Mouse (Mus musculus): Measurements from ENCODE around the gene Pard6a. TPM values are rescaled to one million over a fixed set of nuclear protein-coding genes. Genes with fewer than 3 reads are reported as not detected.
A peak's percentile ranks its signal among the peaks of the same experiment; 100 is the strongest.

The Pard6a gene
- total RNA-seq (2021) = 1 to 10 TPM; 7.8 to 9.1 TPM
- long read RNA-seq, experiment 1, transcript Pard6a-206 (3 exons, 678 nt) = major isoform, 6 of 22 reads
- long read RNA-seq, experiment 1, partial matches to known transcripts = 1 of 22 reads
- long read RNA-seq, experiment 1, other reads (novel, unspliced or antisense) = 9 of 22 reads
- long read RNA-seq, experiment 2, partial matches to known transcripts = 0 of 9 reads
- long read RNA-seq, experiment 2, other reads (novel, unspliced or antisense) = 3 of 9 reads

- intact Hi-C loops (cut with DNase I) = no loop called here
- peak; percentile 98 for DNase-seq
These were observed at the start of gene Pard6a, which contains the start of gene Acd for GRCm38 (mm10) chr8:105700966-105701824. TSS of gene Pard6a (plus strand) at chr8:105701148. TSS of gene Acd (minus strand) at chr8:105701102.

- no peak for DNase-seq
- intact Hi-C loops (cut with DNase I) = no loop called here
These were observed 43.3 kb upstream of the Pard6a start for GRCm38 (mm10) chr8:105657641-105658040.

DNA sequence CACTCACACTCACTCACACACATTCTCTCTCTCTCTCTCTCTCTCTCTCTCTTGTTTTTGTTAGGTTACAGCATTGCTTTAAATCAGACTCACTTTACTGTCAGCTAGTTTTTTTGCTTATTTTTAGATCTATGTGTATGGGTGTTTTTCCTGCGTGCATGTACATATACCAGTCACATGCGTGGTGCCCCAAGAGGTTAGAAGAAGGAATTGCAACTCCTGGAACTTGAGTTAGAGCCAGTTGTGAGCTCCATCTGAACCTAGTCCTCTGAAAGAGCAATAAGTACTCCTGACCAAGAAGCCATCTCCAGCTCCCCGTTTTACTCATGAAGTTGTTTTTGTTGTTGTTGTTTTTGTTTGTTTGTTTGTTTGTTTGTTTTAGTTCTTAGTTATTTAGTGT, 39.8 kb upstream of the Pard6a start:
- no peak for DNase-seq
- intact Hi-C loops (cut with DNase I) = no loop called here

DNA sequence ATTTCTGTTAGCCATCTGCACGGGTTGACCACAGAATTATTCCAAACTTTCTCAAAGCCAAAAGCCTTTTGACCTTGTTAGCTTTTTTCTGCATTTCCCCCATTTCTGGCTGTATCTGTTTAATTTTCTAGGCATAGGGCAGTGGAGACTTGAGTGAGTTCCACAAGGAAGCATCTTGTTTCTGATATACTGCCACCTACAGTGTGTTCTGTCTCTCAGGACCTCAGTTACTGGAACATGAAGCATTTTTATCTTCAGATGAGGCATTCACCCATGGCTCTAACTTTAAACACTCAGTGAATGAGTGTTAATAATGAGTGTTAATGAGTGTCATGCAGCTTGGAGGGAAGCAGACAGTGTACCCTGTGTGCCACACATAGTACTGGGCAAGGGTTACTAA, 23.1 kb upstream of the Pard6a start:
- intact Hi-C loops (cut with DNase I) = no loop called here
- no peak for DNase-seq

GRCm38 (mm10) chr8:105685325-105685724, 15.6 kb upstream of the Pard6a start:
- intact Hi-C loops (cut with DNase I) = loop anchor here (2.0 to 5.0 kb wide), 3 partner anchors 48 to 119 kb away; partner anchors contain the start of genes Agrp, Atp6v0d1 and Ctcf
- DNase-seq = no peak

DNA sequence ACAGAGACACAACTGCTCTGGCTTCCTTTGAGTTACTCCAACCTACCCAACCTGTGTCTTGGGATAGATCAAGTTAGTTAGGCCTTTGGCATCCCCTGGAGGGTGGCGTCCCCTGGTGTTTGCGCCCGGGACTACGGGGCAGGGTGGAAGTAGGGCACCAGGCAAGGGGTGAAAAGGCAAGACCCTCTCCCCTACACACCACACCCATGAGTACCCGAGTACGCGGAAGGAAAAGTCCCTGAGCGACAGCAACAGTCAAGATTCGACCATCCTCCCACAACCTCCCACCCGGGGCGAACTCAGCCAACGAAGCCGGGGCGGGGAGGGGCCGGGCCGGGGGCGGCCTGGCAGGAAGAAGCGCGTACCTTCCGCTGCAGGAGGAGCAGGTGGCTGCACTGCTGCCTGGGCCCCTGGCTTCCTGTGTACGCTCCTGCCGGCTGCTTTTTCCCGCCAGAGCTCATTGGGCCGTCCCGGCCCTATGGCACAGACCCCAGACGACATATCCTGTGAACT, 15.1 kb upstream of the Pard6a start, which contains the start of gene Carmil2:
Carmil2 (plus strand) TSS at position 479 of the 513 bp plus-strand sequence.
- intact Hi-C loops (cut with DNase I) = loop anchor here (2.0 to 5.0 kb wide), 3 partner anchors 49 to 119 kb away; partner anchors contain the start of genes Agrp, Atp6v0d1 and Ctcf
- DNase-seq = peak; percentile 66 to 81

DNA sequence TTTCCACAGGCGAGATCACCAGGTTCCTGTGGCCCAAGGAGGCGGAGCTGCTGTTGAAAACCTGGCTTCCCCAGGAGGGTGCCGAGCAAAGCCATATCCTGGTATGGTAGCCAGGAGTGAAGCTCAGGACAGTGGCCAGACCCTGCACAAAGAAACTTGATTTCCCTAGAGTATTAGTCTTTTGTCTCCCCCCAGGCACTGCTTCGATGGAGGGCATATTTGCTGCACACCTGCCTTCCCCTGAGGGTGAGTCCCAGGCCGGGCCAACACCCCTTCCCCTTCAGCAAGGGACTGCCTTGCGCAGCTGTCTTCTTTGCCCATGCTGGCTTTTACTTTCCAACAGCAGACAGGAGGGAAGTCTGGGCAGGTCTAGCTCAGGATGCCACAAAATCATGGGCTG, 14.4 kb upstream of the Pard6a start:
- intact Hi-C loops (cut with DNase I) = loop anchor here (5.0 kb wide), 1 partner anchor 49 kb away; the partner anchor contains the start of genes Agrp and Ctcf
- no peak for DNase-seq

DNA sequence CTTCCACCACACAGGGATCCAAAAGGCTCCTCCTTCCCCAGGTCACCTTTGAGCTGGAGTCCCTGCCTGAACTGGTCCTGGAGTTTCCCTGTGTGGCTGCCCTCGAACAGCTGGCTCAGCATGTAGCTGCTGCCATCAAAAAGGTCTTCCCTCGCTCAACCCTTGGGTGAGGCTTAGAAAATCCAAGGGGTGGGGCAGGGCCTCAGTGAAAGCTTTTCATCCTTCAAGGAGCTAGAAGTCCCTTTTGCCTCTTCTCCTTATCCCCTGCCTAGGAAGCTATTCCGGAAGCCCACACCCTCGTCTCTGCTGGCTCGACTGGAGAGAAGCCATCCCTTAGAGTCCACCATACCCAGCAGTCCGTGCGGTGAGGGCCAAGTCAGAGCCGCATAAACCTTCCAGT, 13.4 kb upstream of the Pard6a start:
- intact Hi-C loops (cut with DNase I) = loop anchor here (5.0 kb wide), 1 partner anchor 50 kb away; the partner anchor contains the start of genes Agrp and Ctcf
- DNase-seq = no peak

DNA sequence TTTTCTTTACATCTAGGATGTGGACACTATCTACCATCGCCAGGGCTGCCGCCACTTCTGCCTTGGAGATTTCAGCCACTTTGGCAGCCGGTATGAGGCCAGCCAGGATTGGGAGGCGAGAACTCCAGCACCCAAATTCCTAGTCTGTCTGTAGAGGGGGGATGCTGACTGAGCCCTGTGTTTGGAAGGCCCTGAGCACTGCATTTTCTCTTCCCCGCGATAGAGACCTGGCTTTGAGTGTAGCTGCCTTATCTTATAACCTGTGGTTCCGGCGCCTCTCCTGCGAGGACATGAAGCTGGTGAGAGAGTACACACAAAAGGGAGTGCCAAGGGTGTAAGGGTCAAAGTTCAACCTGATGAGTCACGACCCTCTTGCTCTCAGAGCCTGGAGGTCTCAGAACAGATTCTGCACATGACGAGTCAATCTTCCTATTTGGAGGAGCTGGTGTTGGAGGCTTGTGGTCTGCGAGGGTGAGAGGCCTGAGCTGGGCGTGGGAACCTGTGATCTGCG, 12.7 kb upstream of the Pard6a start:
- no peak for DNase-seq
- intact Hi-C loops (cut with DNase I) = loop anchor here (5.0 kb wide), 1 partner anchor 51 kb away; the partner anchor contains the start of genes Agrp and Ctcf

- intact Hi-C loops (cut with DNase I) = loop anchor here (5.0 kb wide), 1 partner anchor 52 kb away; the partner anchor contains the start of genes Agrp and Ctcf
- DNase-seq = no peak
These were observed 11.5 kb upstream of the Pard6a start for GRCm38 (mm10) chr8:105689256-105689982.

DNA sequence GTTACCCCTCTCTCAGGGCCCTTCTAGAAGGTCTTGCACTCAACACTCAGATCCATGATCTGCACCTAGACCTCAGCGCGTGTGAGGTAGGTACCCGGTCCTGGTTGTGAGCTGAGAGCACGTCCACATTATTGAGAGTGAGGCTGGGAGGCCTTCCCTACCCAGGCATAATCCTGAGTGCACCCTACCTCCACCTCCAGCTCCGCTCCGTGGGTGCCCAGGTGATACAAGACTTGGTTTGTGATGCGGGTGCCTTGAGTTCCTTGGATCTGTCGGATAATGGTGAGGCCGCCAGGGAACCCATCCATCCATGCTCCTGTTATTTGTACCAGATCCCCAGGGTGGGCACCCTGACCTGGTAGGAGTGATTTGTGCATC, 11.0 kb upstream of the Pard6a start:
- intact Hi-C loops (cut with DNase I) = loop anchor here (5.0 kb wide), 1 partner anchor 53 kb away; the partner anchor contains the start of genes Agrp and Ctcf
- no peak for DNase-seq

DNA sequence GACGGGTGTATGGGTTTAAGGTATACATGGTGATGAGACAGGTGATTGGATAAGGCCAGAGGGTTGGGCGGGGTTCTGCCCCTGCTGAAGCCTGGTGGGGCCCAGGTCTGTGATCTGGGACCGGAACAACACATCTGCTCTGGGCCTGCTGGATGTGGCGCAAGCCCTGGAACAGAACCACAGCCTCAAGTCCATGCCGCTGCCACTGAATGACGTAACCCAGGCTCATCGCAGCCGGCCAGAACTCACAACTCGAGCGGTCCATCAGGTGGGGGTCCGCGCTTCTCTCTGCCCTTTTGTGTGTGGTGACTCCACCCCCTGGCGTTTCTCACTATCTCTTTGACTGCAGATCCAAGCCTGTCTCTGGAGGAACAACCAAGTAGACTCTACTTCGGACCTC, 10.0 kb upstream of the Pard6a start:
- intact Hi-C loops (cut with DNase I) = no loop called here
- DNase-seq = no peak

DNA sequence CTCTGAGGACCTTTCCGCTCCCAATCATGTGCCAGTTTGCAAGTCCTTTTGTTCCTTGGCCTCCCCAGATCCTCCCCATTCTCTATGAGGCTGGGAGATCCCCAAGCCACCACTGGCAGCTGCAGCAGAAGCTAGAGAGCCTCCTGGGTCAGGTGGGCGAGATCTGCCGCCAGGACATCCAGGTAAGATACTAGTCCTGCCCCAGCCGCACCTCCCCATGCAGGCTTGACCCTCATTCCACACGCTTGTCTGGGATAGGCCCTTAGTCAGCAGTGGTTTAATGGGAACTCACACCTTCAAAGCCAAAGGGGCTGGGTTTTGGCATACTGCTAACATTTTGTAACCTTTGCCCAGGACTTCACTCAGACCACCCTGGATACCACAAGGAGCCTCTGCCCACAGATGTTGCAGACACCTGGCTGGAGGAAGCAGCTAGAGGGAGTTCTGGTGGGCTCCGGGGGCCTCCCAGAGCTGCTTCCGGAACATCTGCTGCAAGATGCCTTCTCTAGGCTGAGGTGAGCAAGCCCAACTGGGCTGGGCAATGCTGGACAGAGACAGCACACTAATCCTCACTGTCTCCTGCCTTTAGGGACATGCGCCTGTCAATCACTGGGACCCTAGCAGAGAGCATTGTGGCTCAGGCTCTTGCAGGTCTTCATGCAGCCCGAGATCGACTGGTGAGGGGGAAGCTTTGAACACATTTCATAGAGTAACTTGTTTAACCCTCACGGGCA, 8.3 kb upstream of the Pard6a start:
- DNase-seq = no peak
- intact Hi-C loops (cut with DNase I) = no loop called here

DNA sequence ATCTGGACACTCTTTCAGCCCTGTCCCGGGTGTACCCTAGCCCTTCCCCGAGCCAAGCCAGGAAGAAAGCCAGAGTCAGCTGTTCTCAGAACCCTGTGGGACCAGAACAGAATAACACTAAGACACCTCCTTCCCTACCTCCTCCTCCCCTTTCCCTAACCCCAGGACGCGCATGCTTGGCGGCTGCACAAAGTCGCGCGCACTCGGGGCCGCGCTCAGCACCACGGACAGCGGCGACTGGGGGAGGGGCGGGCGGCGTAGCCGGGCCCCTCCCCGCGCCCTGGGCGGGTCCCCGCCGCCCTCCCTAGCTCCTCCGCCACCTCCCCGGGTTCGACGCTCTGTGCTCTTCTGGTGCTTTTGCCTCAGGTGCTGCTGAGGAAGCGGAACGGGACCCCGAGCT, 7.3 kb upstream of the Pard6a start:
- peak; percentile 81 to 87 for DNase-seq
- intact Hi-C loops (cut with DNase I) = no loop called here

DNA sequence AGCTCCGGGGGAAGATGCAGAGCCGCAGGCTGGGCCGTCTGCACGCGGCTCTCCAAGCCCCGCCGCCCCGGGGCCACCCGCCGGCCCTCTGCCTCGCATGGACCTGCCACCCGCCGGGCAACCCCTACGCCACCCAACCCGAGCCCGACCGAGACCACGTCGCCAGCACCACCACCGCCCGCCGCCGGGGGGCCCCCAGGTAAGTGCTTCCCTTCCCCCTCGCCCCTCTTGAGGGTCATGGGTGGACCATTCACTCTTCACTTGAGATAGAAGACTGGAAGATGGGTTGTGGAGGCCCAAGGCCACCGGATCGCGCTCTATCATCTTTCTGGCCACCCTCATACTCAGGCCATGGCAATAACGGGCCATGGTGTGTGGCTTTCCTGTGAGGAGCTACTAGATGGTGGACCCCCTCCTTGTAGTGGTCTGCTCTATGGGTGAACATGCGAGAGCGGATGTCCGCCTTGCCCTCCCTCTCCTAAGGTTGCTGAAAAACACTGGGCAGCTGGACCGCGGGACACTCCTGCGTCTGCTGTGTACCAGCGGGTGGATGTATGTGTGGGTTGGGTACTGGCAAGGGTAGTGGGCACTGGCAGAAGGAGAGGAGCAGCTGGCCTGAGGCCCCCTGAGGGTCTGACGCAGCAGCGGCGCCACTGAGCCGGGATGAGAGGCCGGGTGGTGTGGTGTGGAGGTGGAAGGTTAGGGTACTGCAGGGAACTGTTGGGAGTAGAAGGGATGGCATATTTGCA, 6.7 kb upstream of the Pard6a start:
- intact Hi-C loops (cut with DNase I) = no loop called here
- DNase-seq = peak in 1 of 2 experiments; percentile 27

GRCm38 (mm10) chr8:105695080-105695780, 5.7 kb upstream of the Pard6a start:
- intact Hi-C loops (cut with DNase I) = no loop called here
- DNase-seq = no peak

DNA sequence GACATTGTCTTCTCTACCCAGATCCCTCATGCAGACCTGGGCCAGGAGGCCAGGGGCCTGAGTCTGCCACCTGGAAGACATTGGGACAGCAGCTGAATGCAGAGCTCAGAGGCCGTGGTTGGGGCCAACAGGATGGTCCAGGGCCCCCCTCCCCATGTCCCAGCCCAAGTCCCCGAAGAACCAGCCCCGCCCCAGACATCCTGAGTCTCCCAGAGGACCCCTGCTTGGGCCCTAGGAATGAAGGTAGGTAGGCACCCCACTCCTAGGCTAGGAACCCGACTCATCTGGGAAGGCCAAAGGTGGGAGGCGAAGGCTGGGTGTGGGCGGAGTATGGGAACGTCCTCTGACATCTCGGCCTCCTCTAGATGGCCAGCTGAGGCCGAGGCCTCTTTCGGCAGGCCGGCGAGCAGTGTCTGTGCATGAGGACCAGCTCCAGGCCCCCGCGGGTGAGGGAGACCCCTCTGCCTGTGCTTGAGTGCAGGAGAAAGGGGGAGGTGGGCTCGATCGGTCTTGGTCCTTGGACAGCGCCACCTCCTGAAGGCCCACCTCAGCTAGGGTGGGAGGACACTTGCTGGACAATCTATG, 3.7 kb upstream of the Pard6a start:
- intact Hi-C loops (cut with DNase I) = no loop called here
- no peak for DNase-seq

DNA sequence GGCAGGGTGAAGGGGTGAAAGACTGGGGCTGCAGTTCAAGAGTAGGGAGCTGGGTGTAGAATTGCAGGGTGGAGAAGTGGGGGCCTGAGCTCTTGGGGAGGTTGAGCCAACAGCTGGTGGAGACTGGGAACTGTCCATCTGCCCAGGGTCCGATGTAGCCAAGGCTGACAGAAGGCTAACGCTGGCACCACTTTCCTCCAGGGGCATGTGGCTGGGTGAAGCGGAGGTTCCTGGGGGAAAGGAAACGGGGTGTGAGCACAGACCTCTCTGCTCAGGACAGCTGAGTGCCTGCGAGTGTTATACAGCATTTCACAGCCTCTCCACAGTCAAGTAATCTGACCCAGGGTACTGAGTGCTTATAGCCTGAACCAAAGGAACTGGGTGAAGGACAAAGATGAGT, 2.2 kb upstream of the Pard6a start:
- DNase-seq = no peak
- intact Hi-C loops (cut with DNase I) = no loop called here

All from heart, postnatal 14 days (tissue).